Comparison of ENCODE assay signal across 13 mouse cellular contexts in genomic region chr10:98508515-98509143, GRCm38 (mm10).
A peak's percentile ranks its signal among the peaks of the same experiment; 100 is the strongest.
DNase-seq lines count a peak whose midpoint lies in the region; ATAC-seq and TF ChIP-seq lines count a peak whose summit lies in the region.
"Had no signal": no experiment of that assay in that cellular context is flagged by ENCODE, and none has a peak within 500 bp of the region (broad histone marks: within the 10 kb centered on the region; RNA-seq: fewer than 3 reads in every experiment).

No protein-coding gene starts in this region.

- no peaks in the 10 kb centered on the region for H3K9me3 ChIP-seq in lung, postnatal 0 days (ENCODE audit: low read length)
- H3K9me3 ChIP-seq: hindbrain, embryonic 15.5 days; liver, embryonic 15.5 days had no signal

- H3K27ac ChIP-seq in lung, postnatal 0 days (ENCODE audit: low read length) = no peak overlapping the region
- H3K27ac ChIP-seq: hindbrain, embryonic 15.5 days; liver, embryonic 15.5 days had no signal

- H3K4me1 ChIP-seq in lung, postnatal 0 days (ENCODE audit: insufficient read depth, low read depth, low read length) = no peaks in the 10 kb centered on the region
- H3K4me1 ChIP-seq: hindbrain, embryonic 15.5 days; liver, embryonic 15.5 days had no signal

- no peak overlapping the region for H3K4me3 ChIP-seq in lung, postnatal 0 days (ENCODE audit: low read depth, low read length)
- H3K4me3 ChIP-seq: erythroblast, embryonic 14.5 days; hindbrain, embryonic 15.5 days; liver, embryonic 15.5 days had no signal

- no peak overlapping the region for H3K4me2 ChIP-seq in lung, postnatal 0 days (replicated peaks; ENCODE audit: low read depth, low read length)
- H3K4me2 ChIP-seq: hindbrain, embryonic 15.5 days; liver, embryonic 15.5 days had no signal

- no peaks in the 10 kb centered on the region for H3K36me3 ChIP-seq in lung, postnatal 0 days (ENCODE audit: insufficient read depth, low read length)
- H3K36me3 ChIP-seq: hindbrain, embryonic 15.5 days; liver, embryonic 15.5 days had no signal

- WGBS in lung, postnatal 0 days = 32% methylated on average over 5 of the region's 5 CpGs

- no peak for DNase-seq in frontal cortex, postnatal 14 days (ENCODE audit: low spot score in 2 of 2)
- DNase-seq in lung, postnatal 0 days (ENCODE audit: low spot score) = peak; percentile 51
- DNase-seq in lung, postnatal 36 days = no peak
- DNase-seq in ZHBTc4 (ENCODE audit: low read depth, low spot score) = peak; percentile 37
- DNase-seq in mesoderm, embryonic 11.5 days (ENCODE audit: low read depth, low spot score) = peak; percentile 36
- DNase-seq in thymus, postnatal 25 days = no peak
- no peak for DNase-seq in kidney, adult 18-20 months
- DNase-seq: cerebellum, adult 9-11 months; kidney, postnatal 25 days had no signal

- TF ChIP-seq CTCF in lung, postnatal 0 days (IDR thresholded peaks at IDR 0.05) = no peak

- peak; percentile 43; the same call in 1 of the 2 replicates for TF ChIP-seq EP300 in lung, postnatal 0 days (IDR thresholded peaks at IDR 0.05)

- no peak overlapping the region for H3K9ac ChIP-seq in lung, postnatal 0 days (replicated peaks; ENCODE audit: low read depth)
- H3K9ac ChIP-seq: hindbrain, embryonic 15.5 days; liver, embryonic 15.5 days had no signal

- no peaks in the 10 kb centered on the region for H3K27me3 ChIP-seq in lung, postnatal 0 days (replicated peaks; ENCODE audit: insufficient read depth, low read length)
- H3K27me3 ChIP-seq: hindbrain, embryonic 15.5 days; liver, embryonic 15.5 days had no signal

- peak; percentile 88 for ATAC-seq in frontal cortex, adult (ENCODE audit: low TSS enrichment)
- ATAC-seq in lung, postnatal 0 days = peak; percentile 79

Comparison
In these comparisons a context has a peak if more than half of its experiments do, and no peak if none do; other contexts are left out.
1. DNase-seq: peak in lung, postnatal 0 days (single experiment), ZHBTc4 (single experiment) and mesoderm, embryonic 11.5 days (single experiment); none in frontal cortex, postnatal 14 days (0 of 2), lung, postnatal 36 days (single experiment), thymus, postnatal 25 days (single experiment) and kidney, adult 18-20 months (single experiment).